Mouse (Mus musculus) ES-E14 (cell line): ENCODE measurements around the gene Efr3b.

Source experiments
- MAFK ChIP-seq: IDR thresholded peaks from 2 replicates; pipeline ENCODE4 v1.6.1; 2014; ENCODE audit warnings: mild to moderate bottlenecking, low read depth, low read length, inconsistent platforms; ENCODE audit not compliant: insufficient read depth
- ZC3H11A ChIP-seq: IDR thresholded peaks from 2 replicates; pipeline ENCODE4 v1.6.1; 2012; ENCODE audit warnings: low read depth, mild to moderate bottlenecking, inconsistent platforms, low read length, borderline replicate concordance
- ZNF384 ChIP-seq: IDR thresholded peaks from 2 replicates; pipeline ENCODE4 v1.6.1; 2012; ENCODE audit warnings: low read depth, low read length, inconsistent platforms

DNA sequence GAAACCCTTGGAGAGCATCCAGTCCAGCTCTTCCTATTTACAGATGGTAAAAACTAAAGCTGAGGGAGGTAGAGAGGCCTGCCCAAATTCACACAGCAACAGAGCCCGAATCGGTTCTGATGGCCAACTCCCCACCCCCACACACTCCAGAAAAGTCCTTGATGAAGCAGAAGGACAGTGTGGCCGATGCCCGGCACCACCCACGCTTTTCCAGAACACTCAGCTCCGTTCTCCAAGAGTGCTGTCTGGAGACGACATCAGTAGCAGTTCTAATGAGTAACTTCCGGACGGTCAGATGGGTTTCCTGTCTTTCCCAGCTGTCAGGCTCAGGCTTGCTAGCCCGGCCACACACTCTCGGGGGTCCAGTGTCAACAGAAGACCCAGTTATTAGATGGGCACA, 10.2 kb downstream of the Efr3b start:
- TF ChIP-seq MAFK (no peak), ZC3H11A (no peak), ZNF384 (no peak)
